Mouse (Mus musculus) heart, embryonic 13.5 days (tissue): Measurements from ENCODE around the gene Gm45021. TPM values are rescaled to one million over a fixed set of nuclear protein-coding genes. Genes with fewer than 3 reads are reported as not detected.

Source experiments
- polyA plus RNA-seq: library from polyadenylated mRNA; unstranded; fragments of >200 nt; fragmentation: Nextera tagmentation; extraction: Ambion mirVana; gene quantifications from 2 replicates; pipeline ENCODE4 v1.2.1, GENCODE M21; 2015

The Gm45021 gene
- polyA plus RNA-seq, 1 experiment from 2014 or later, result 0.86 TPM

Other genes with a start within 250 kb of the Gm45021 start
- 15.4 and 17.8 TPM in 2 replicates for gene Krba1, start 194.0 kb upstream of the Gm45021 start, polyA plus RNA-seq
- gene Zfp467, start 143.8 kb upstream of the Gm45021 start, polyA plus RNA-seq, result 16.1 and 20.8 TPM in 2 replicates
- gene Sspo, start 141.4 kb upstream of the Gm45021 start, polyA plus RNA-seq, result 0.22 and 0.27 TPM in 2 replicates
- gene Atp6v0e2, start 52.0 kb upstream of the Gm45021 start, polyA plus RNA-seq, result 18.2 and 22.7 TPM in 2 replicates
- gene Lrrc61, start 34.8 kb upstream of the Gm45021 start, polyA plus RNA-seq, result 7.2 and 7.6 TPM in 2 replicates
- gene Rarres2, start 16.8 kb upstream of the Gm45021 start, polyA plus RNA-seq, result 29.7 and 35.8 TPM in 2 replicates
- 22.5 and 24.6 TPM in 2 replicates for gene Repin1, start 4.3 kb downstream of the Gm45021 start, polyA plus RNA-seq
- not detected in 2 replicates for gene Gm44965, start 4.3 kb downstream of the Gm45021 start, polyA plus RNA-seq
- gene Zfp775, start 12.5 kb downstream of the Gm45021 start, polyA plus RNA-seq, result 4.8 and 5.5 TPM in 2 replicates
- 1.2 TPM in 2 replicates for gene AI854703, start 37.2 kb downstream of the Gm45021 start, polyA plus RNA-seq
- 1.1 and 1.2 TPM in 2 replicates for gene Gimap8, start 57.6 kb downstream of the Gm45021 start, polyA plus RNA-seq
- gene Gimap9, start 86.5 kb downstream of the Gm45021 start, polyA plus RNA-seq, result 7.5 and 8.7 TPM in 2 replicates
- 18.4 and 19.1 TPM in 2 replicates for gene Gimap4, start 94.9 kb downstream of the Gm45021 start, polyA plus RNA-seq
- gene Gimap6, start 118.6 kb downstream of the Gm45021 start, polyA plus RNA-seq, result 33.4 TPM in 2 replicates
- gene Gm28053, start 129.0 kb downstream of the Gm45021 start, polyA plus RNA-seq, result 3.7 and 5.0 TPM in 2 replicates
- gene Gimap7, start 129.0 kb downstream of the Gm45021 start, polyA plus RNA-seq, result not detected in 2 replicates
- gene Gimap1, start 149.4 kb downstream of the Gm45021 start, polyA plus RNA-seq, result 24.2 and 27.5 TPM in 2 replicates
- gene Gimap5, start 156.6 kb downstream of the Gm45021 start, polyA plus RNA-seq, result 7.2 and 8.2 TPM in 2 replicates
- gene Gimap3, start 181.2 kb downstream of the Gm45021 start, polyA plus RNA-seq, result 0.06 TPM in 1 of 2 replicates, not detected in the other